Mouse (Mus musculus) neural tube, embryonic 15.5 days (tissue): ENCODE results near the gene Anapc15. TPM values are rescaled to one million over a fixed set of nuclear protein-coding genes. Genes with fewer than 3 reads are reported as not detected.

Experiments used
- ATAC-seq: fragments of 200-750 bp; cut with Nextera tagmentation; 2 replicates; pipeline ENCODE4 v1.8.0; 2017; ENCODE audit warnings: mild to moderate bottlenecking, moderate TSS enrichment, moderate library complexity; ENCODE audit not compliant: low FRiP score
- H3K27ac ChIP-seq: fragments of 300-500 bp; sonication (generic); replicated peaks from 2 replicates; pipeline ENCODE4 v1.5.1; 2015; ENCODE audit warnings: mild to moderate bottlenecking, inconsistent platforms
- H3K27me3 ChIP-seq: fragments of 300-500 bp; sonication (generic); replicated peaks from 2 replicates; pipeline ENCODE4 v1.6.1; 2015; ENCODE audit warnings: inconsistent platforms
- H3K36me3 ChIP-seq: fragments of 300-500 bp; sonication (generic); 2 replicates; pipeline ENCODE4 v1.6.1; 2015; ENCODE audit warnings: inconsistent platforms
- H3K4me1 ChIP-seq: fragments of 300-500 bp; sonication (generic); 2 replicates; pipeline ENCODE4 v1.6.1; 2015; ENCODE audit warnings: inconsistent platforms
- H3K4me2 ChIP-seq: fragments of 300-500 bp; sonication (generic); 2 replicates; pipeline ENCODE4 v1.6.1; 2015; ENCODE audit warnings: inconsistent platforms, mild to moderate bottlenecking, moderate library complexity
- H3K4me3 ChIP-seq: fragments of 300-500 bp; sonication (generic); replicated peaks from 2 replicates; pipeline ENCODE4 v1.5.1; 2015; ENCODE audit warnings: mild to moderate bottlenecking, inconsistent platforms
- H3K9ac ChIP-seq: fragments of 300-500 bp; sonication (generic); replicated peaks from 2 replicates; pipeline ENCODE4 v1.6.1; 2015; ENCODE audit warnings: mild to moderate bottlenecking, inconsistent platforms
- H3K9me3 ChIP-seq: fragments of 300-500 bp; sonication (generic); replicated peaks from 2 replicates; pipeline ENCODE4 v1.6.1; 2016; ENCODE audit warnings: inconsistent platforms
- WGBS: fragments of 180-500 bp; shearing (Covaris S2); methylation state at CpG from one replicate; pipeline ENCODE4 v1.1.7; 2015; ENCODE audit warnings: mixed read lengths; 5-methylcytosine and 5-hydroxymethylcytosine counted together
- polyA plus RNA-seq: library from polyadenylated mRNA; unstranded; fragments of >200 nt; fragmentation: Nextera tagmentation; extraction: Ambion mirVana; gene quantifications from 2 replicates; pipeline ENCODE4 v1.2.1, GENCODE M21; 2015

The Anapc15 gene
- polyA plus RNA-seq, 1 experiment from 2014 or later: 74.3 TPM

DNA sequence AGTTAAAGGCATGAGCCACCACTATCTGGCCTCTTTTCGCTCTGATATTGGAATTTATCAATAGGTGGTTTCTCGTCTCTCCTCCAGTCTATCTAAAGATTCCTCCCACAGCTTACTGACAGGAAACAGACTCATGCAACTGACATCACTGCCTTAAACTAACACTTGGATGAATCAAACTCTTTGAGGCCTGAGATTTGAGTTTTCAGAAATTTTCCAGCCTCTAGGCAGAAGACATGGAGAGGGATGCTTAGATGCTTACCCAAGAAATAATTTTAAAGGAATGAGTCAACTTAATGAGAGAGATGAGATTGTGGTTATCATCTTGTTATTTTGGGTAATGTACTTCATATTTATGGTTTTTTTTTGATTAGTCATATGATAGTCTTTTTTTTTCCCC lies 9.7 kb upstream of the Anapc15 start:
- no peak overlapping the region for H3K4me3 ChIP-seq
- no peaks in the 10 kb centered on the region for H3K4me1 ChIP-seq
- H3K36me3 ChIP-seq: no peaks in the 10 kb centered on the region
- no peaks in the 10 kb centered on the region for H3K27me3 ChIP-seq
- 89% methylated on average over 2 of the region's 2 CpGs for WGBS
- H3K27ac ChIP-seq: no peak overlapping the region
- no peak for ATAC-seq
- no peaks in the 10 kb centered on the region for H3K9me3 ChIP-seq
- no peak overlapping the region for H3K9ac ChIP-seq
- H3K4me2 ChIP-seq: no peak overlapping the region

DNA sequence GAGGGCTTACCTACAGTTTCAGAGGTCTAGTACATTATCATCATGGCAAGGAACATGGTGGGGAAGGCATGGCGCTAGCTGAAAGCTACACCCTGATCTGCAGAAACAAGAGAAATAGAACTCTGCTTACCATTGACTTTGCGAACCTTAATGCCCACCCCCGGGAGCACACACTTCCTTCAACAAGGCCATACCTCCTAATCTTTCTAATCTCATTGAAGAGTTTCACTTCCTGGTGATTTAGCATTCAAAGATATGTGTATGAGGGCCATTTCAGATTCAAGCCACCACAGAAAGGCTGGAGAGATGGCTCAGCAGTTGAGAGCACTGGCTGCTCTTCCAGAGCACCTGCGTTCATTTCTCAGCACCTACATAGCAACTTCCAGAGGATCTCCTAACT lies 6.4 kb upstream of the Anapc15 start, which contains the start of gene Folr2:
TSS of gene Folr2 (minus strand) at position 101 of the 400 bp plus-strand sequence.
- ATAC-seq: no peak
- H3K9me3 ChIP-seq: no peaks in the 10 kb centered on the region
- no peaks in the 10 kb centered on the region for H3K4me1 ChIP-seq
- no peak within 1 kb of the TSS for H3K9ac ChIP-seq
- H3K36me3 ChIP-seq: no peaks in the 10 kb centered on the region
- H3K27me3 ChIP-seq: no peaks in the 10 kb centered on the region
- no peak within 1 kb of the TSS for H3K4me2 ChIP-seq
- WGBS: 95% methylated on average over 4 of the region's 4 CpGs
- H3K27ac ChIP-seq: no peak within 1 kb of the TSS
- no peak within 1 kb of the TSS for H3K4me3 ChIP-seq

DNA sequence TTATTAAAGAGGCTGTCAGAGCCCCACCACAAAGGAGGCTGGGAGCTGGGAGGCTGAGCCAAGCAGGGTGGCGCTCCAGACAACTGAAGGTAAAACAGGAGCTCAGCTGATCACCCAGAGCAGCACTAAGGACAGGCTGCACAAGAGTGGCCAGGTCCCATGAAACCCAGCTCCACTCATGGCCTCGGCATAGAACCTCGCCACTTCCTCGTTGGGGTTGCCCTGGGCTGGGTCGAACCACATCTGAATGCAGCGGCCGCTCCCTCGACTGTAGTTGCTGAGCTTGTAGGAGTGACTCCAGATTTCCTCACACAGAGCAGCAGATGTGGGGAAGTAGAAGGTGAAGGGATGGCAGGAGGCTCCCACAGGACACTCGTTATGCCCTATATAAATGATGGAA lies 5.2 kb upstream of the Anapc15 start:
- no peak overlapping the region for H3K4me3 ChIP-seq
- WGBS: 85% methylated on average over 9 of the region's 9 CpGs

DNA sequence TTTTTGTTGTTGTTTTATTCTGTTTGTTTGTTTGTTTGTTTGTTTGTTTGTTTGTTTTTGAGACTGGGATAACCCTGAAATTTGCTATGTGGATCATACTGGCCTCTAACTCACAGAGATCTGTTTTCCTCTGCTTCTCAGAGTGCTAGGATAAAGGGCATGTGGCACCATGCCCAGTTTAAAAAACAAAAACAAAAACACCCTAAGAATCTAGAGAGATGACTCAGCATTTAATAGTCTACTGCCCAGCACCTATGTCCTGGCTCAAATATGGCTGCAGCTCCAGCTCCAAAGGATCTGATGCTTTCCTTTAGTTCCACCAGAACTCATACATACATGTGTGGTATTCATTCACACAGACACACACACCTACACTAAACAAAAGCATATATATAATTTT lies 2.5 kb upstream of the Anapc15 start:
- no peak overlapping the region for H3K9ac ChIP-seq
- H3K4me3 ChIP-seq: no peak overlapping the region
- no peaks in the 10 kb centered on the region for H3K9me3 ChIP-seq
- no peaks in the 10 kb centered on the region for H3K36me3 ChIP-seq
- no peak for ATAC-seq
- H3K4me1 ChIP-seq: no peaks in the 10 kb centered on the region
- no peaks in the 10 kb centered on the region for H3K27me3 ChIP-seq
- no peak overlapping the region for H3K27ac ChIP-seq
- no peak overlapping the region for H3K4me2 ChIP-seq

More for the DNA sequence above, 5.2 kb upstream of the Anapc15 start:
- no peak overlapping the region for H3K4me2 ChIP-seq
- H3K9me3 ChIP-seq: no peaks in the 10 kb centered on the region
- no peaks in the 10 kb centered on the region for H3K4me1 ChIP-seq
- H3K27me3 ChIP-seq: no peaks in the 10 kb centered on the region
- no peak for ATAC-seq
- no peak overlapping the region for H3K27ac ChIP-seq
- no peaks in the 10 kb centered on the region for H3K36me3 ChIP-seq
- H3K9ac ChIP-seq: no peak overlapping the region

DNA sequence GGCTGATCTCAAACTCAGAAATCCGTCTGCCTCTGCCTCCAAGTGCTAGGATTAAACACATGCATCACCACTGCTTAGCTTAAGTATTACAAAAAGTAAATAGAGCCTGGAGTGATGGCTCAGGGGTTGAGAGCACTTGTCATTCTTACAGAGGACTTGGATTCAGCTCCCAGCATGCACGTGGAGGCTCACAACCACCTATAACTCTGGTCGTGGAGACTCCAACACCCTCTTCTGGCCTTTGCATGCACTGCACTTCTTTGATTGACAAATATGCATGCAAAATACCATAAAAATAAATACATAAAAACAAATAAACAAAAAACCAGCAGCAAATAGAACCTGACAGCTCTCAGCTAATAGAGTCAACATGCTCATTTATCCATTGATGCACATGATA lies 1.2 kb upstream of the Anapc15 start:
- H3K4me3 ChIP-seq: no peak overlapping the region
- H3K27ac ChIP-seq: no peak overlapping the region
- no peaks in the 10 kb centered on the region for H3K9me3 ChIP-seq
- no peak overlapping the region for H3K9ac ChIP-seq
- H3K4me2 ChIP-seq: no peak overlapping the region
- H3K27me3 ChIP-seq: no peaks in the 10 kb centered on the region
- WGBS: 71% methylated on average over 3 of the region's 3 CpGs
- ATAC-seq: no peak
- H3K36me3 ChIP-seq: no peaks in the 10 kb centered on the region
- H3K4me1 ChIP-seq: no peaks in the 10 kb centered on the region

DNA sequence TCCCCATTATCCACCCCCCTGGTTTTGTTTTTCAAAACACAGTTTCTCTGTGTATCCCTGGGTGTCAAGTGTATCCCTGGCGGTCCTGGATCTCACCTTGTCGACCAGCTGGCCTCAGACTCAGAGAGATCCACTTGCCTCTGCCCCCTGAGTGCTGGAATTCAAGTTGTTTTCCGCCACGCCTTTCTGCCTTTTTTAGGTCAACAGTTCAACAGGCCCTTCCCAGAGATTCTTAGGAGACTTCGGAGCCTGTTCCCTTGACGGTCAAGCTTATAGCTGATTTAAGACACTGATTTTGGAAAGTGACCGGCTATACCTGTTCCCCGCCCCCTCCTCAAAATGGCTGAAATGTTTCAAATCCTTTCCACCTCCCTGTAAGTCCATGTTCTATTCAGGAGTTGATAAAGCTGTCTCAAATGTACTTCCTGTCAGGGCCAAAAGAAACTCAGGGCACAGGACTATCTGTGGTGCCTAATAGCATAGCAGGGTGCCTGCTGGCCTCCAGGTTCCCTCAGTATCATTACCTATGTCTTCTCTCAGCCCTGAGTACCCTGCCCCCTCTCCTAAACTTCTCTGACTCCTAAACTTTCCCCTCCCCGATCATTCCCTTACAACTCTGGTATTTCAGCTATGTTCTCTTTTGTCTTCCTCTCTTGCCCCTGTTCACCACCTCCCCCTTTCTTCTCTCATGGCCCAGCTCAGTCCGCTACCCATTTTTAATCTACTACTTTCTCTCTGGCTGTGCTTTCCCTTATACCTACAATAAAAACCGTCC lies 3.2 kb downstream of the Anapc15 start:
- Histone ChIP-seq H3K9me3 (no peaks in the 10 kb centered on the region), H3K36me3 (no peaks in the 10 kb centered on the region), H3K4me1 (no peaks in the 10 kb centered on the region), H3K9ac (no peak overlapping the region), H3K4me3 (no peak overlapping the region), H3K27me3 (no peaks in the 10 kb centered on the region), H3K27ac (no peak overlapping the region), H3K4me2 (no peak overlapping the region)
- WGBS: 83% methylated on average over 11 of the region's 11 CpGs
- no peak for ATAC-seq

DNA sequence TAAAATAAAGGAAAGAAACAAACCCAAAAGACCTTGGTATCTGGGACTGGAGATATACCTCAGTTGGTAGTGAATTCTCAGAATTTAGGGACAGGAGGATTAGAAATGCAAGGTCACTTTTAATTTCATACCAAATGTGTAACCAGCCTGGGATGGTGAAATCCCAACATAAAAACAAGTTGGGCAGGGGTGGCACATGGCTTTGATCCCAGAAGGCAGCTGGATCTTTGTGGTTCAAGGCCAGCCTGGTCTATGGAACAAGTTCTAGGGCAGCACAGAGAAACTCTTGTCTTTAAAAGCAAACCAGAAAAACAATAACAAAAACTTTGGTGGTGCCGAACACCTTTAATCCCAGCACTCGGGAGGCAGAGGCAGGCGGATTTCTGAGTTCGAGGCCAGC lies 4.0 kb downstream of the Anapc15 start:
- H3K9ac ChIP-seq: no peak overlapping the region
- WGBS: 93% methylated on average over 4 of the region's 4 CpGs
- no peak overlapping the region for H3K4me3 ChIP-seq
- no peak for ATAC-seq
- H3K36me3 ChIP-seq: no peaks in the 10 kb centered on the region
- H3K4me2 ChIP-seq: no peak overlapping the region
- H3K27me3 ChIP-seq: no peaks in the 10 kb centered on the region
- H3K4me1 ChIP-seq: no peaks in the 10 kb centered on the region
- no peak overlapping the region for H3K27ac ChIP-seq
- H3K9me3 ChIP-seq: no peaks in the 10 kb centered on the region

DNA sequence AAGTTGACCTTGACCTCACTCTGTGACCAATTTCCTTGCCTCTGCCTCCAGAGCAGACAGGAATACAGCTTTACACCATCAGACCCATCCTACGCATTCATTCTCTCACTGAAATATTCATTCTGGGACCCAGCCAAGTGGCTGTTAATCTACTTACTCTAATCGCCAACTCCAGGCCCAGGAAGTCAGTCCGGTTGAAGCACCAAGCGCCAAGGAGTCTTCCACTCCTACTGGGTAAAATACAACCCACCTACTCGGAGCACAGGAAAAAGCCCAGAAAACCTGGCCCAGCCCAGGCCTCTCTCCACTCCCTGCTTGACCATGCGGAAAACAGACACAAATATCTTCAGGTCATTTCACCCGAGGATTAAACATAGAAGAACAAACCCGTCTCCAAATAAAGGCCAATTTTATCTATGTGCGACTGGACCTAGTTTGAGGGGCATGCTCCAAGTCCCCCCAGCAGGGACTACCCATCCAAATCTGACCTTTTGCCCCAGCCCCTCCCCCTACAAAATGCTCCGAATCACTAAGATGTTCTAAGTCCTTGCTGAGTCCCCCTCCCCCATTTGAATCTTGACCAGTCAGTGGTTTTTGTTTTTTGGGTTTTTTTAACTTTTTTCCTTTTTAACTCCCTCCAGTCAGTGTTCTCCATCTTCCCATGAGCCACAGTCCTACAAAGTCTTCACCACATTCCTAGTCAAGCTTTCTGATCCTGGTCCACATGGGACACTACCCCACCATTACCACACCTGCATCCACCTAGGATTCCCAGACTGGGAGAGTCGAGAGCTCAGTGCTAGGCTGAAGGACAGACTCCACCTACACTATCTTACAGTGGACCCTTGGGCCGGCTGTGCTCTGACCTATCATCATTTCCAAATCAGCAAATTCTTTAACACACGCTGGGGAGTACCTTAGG lies 5.0 kb downstream of the Anapc15 start:
- ATAC-seq: no peak
- H3K4me2 ChIP-seq: no peak overlapping the region
- no peaks in the 10 kb centered on the region for H3K27me3 ChIP-seq
- WGBS: 63% methylated on average over 13 of the region's 13 CpGs
- H3K9me3 ChIP-seq: no peaks in the 10 kb centered on the region
- no peak overlapping the region for H3K9ac ChIP-seq
- no peaks in the 10 kb centered on the region for H3K36me3 ChIP-seq
- H3K4me1 ChIP-seq: no peaks in the 10 kb centered on the region
- H3K4me3 ChIP-seq: no peak overlapping the region
- no peak overlapping the region for H3K27ac ChIP-seq

DNA sequence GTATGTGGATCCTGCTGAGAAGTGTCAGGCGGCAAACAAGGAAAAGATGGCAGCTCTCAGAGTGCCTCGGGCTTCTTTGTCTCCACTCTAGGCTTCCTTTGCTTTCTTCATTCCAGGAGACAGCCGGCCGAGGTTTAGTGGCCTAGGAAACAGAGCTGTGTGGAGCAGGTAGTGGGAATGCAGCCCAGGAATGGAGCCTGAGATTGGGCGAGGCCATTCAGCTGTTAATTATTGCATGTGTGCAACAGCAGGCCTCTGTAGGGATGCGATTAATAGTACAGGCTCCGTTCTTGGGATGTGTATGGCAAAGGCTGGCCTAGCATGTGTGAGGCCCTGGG lies 5.6 kb downstream of the Anapc15 start:
- Histone ChIP-seq H3K27ac (no peak overlapping the region), H3K36me3 (no peaks in the 10 kb centered on the region), H3K4me2 (no peak overlapping the region), H3K9ac (no peak overlapping the region), H3K27me3 (no peaks in the 10 kb centered on the region), H3K9me3 (no peaks in the 10 kb centered on the region), H3K4me3 (no peak overlapping the region), H3K4me1 (no peaks in the 10 kb centered on the region)
- 64% methylated on average over 7 of the region's 7 CpGs for WGBS
- ATAC-seq: no peak

DNA sequence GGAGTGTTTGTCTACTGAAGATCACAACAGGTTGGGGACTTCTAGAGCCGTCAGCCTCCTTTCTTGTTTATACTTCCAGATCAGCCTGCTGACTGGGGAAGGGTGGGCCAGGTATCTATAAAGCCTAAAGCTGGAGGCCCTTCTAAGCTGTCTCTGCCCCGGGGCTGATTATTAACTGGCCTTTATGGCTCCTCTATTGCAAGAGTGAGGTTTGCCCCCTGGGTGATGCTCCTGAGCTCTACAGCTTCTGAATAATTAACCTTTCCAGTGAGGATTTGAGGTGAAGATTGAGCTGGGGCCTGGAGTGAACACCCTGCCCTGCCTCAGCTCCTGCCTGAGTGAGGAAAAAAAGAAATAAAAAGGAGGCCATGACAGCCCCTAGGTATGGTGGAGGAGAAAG lies 7.1 kb downstream of the Anapc15 start, which contains the start of gene Folr1:
TSS of gene Folr1 (minus strand) at position 160 of the 400 bp plus-strand sequence.
- WGBS: 32% methylated on average over 2 of the region's 2 CpGs
- H3K27ac ChIP-seq: no peak within 1 kb of the TSS
- H3K27me3 ChIP-seq: no peaks in the 10 kb centered on the region
- no peaks in the 10 kb centered on the region for H3K9me3 ChIP-seq
- H3K9ac ChIP-seq: no peak within 1 kb of the TSS
- no peaks in the 10 kb centered on the region for H3K36me3 ChIP-seq
- H3K4me3 ChIP-seq: no peak within 1 kb of the TSS
- ATAC-seq: no peak
- H3K4me2 ChIP-seq: no peak within 1 kb of the TSS
- H3K4me1 ChIP-seq: no peaks in the 10 kb centered on the region

DNA sequence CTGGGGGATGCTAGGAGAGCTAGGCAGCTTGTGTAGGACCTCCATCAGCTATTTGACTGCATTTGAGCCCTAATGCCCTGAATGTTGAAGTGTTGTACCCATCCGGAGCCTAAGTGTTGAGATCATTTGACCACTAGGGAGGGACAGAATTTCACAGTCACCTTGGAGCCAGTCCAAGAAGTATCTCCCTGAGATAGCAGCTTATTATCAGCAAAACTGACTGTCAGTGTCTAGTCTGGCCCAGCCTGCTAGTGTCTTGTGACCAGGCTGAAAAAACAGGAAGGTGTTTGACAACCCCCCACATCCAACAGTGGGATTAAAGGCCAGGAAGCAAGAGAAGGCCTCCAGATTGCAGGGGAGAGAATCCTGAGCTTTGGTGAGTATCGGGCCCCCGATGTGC lies 7.8 kb downstream of the Anapc15 start:
- no peaks in the 10 kb centered on the region for H3K4me1 ChIP-seq
- H3K9ac ChIP-seq: no peak overlapping the region
- WGBS: 85% methylated on average over 3 of the region's 3 CpGs
- H3K36me3 ChIP-seq: no peaks in the 10 kb centered on the region
- H3K4me3 ChIP-seq: no peak overlapping the region
- no peaks in the 10 kb centered on the region for H3K9me3 ChIP-seq
- no peaks in the 10 kb centered on the region for H3K27me3 ChIP-seq
- ATAC-seq: no peak
- H3K27ac ChIP-seq: no peak overlapping the region
- H3K4me2 ChIP-seq: no peak overlapping the region

DNA sequence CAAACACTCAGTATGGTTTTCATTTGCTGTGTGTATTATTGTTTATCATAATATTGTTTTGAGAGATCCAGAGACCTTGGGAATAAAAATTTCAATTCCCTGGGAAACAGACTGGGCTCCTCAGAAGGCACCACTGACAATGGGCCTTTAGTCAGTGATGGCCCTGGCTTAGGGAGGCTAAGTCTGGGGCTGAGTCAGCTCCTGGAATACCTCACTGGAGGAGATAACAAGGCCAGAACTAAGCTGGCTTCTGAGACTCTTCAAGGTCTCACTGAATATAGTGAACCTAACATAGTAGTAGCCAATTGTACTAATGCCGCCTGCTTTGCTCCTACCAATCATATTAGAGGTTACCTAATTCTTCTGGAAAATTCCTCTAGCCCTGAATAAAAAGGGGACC lies 12.5 kb downstream of the Anapc15 start:
- Histone ChIP-seq H3K9ac (no peak overlapping the region), H3K9me3 (no peaks in the 10 kb centered on the region), H3K27me3 (no peaks in the 10 kb centered on the region), H3K4me1 (no peaks in the 10 kb centered on the region), H3K27ac (no peak overlapping the region), H3K4me2 (no peak overlapping the region), H3K36me3 (no peaks in the 10 kb centered on the region), H3K4me3 (no peak overlapping the region)
- no peak for ATAC-seq
- WGBS: 96% methylated on average over 1 of the region's 1 CpGs
